Mouse (Mus musculus) CH12.LX (cell line): Measurements from ENCODE around the gene Cep170b. TPM values are rescaled to one million over a fixed set of nuclear protein-coding genes. Genes with fewer than 3 reads are reported as not detected.
A peak's percentile ranks its signal among the peaks of the same experiment; 100 is the strongest.

Experiments used
- DNase-seq: peaks from one replicate; pipeline ENCODE4 v3.0.0-alpha.2; 2013; ENCODE audit errors: extremely low read depth
- H3K27ac ChIP-seq: 2 replicates; pipeline ENCODE4 v1.5.1; 2012; ENCODE audit warnings: low read depth, mild to moderate bottlenecking, control low read depth, moderate library complexity; ENCODE audit not compliant: insufficient read depth
- H3K27me3 ChIP-seq: replicated peaks from 2 replicates; pipeline ENCODE3; 2012; ENCODE audit warnings: inconsistent platforms
- H3K36me3 ChIP-seq, 2 experiments: replicated peaks in 1 of 2; 2 replicates each; pipeline versions ENCODE3 to v1.6.1; 2012; ENCODE audit warnings: inconsistent platforms in 1 of 2, low read length in 1 of 2, mild to moderate bottlenecking in 1 of 2, mixed read lengths in 1 of 2, moderate library complexity in 1 of 2; ENCODE audit not compliant: control insufficient read depth in 1 of 2, insufficient read depth in 1 of 2
- H3K4me1 ChIP-seq, 2 experiments: 2 replicates each; pipeline ENCODE4 v1.6.1; 2012; ENCODE audit warnings: inconsistent platforms in 1 of 2, moderate library complexity in 1 of 2; ENCODE audit not compliant: insufficient read depth in 2 of 2, control insufficient read depth in 1 of 2
- H3K4me2 ChIP-seq: 2 replicates; pipeline ENCODE4 v1.6.1; 2012; ENCODE audit warnings: low read depth, mild to moderate bottlenecking, control low read depth; ENCODE audit not compliant: poor library complexity, insufficient read depth, severe bottlenecking
- H3K4me3 ChIP-seq, 3 experiments: fragments of 150-350 bp in 1 of 3; sonication (generic) in 1 of 3; replicated peaks in 1 of 3; 2 replicates each; pipeline versions ENCODE3 to v1.5.1; 2011 to 2012; ENCODE audit warnings: low read depth in 2 of 3, low read length in 2 of 3, mild to moderate bottlenecking in 2 of 3, moderate library complexity in 2 of 3, control low read depth in 1 of 3, improper control_type of control experiment in 1 of 3, inconsistent platforms in 1 of 3, mixed read lengths in 1 of 3; ENCODE audit not compliant: poor library complexity in 1 of 3
- H3K79me2 ChIP-seq: replicated peaks from 2 replicates; pipeline ENCODE4 v1.6.1; 2012; ENCODE audit warnings: mild to moderate bottlenecking, moderate library complexity; ENCODE audit not compliant: control insufficient read depth, poor library complexity, insufficient read depth, severe bottlenecking; ENCODE audit errors: extremely low read depth
- H3K9ac ChIP-seq: 2 replicates; pipeline ENCODE4 v1.6.1; 2012; ENCODE audit warnings: low read depth, mild to moderate bottlenecking, control low read depth, moderate library complexity; ENCODE audit not compliant: insufficient read depth
- H3K9me3 ChIP-seq: replicated peaks from 2 replicates; pipeline ENCODE3; 2012; ENCODE audit warnings: low read length, inconsistent platforms, mixed read lengths
- CHD2 ChIP-seq: IDR thresholded peaks from 2 replicates; pipeline ENCODE4 v1.6.1; 2011; ENCODE audit warnings: low read length, improper control_type of control experiment
- CTCF ChIP-seq, 2 experiments: IDR thresholded peaks in 1 of 2; conservative IDR thresholded peaks in 1 of 2; 2 replicates each; pipeline ENCODE4 v1.5.1; 2011 to 2012; ENCODE audit warnings: low read depth in 2 of 2, low read length in 2 of 2, improper control_type of control experiment in 1 of 2, inconsistent platforms in 1 of 2, mild to moderate bottlenecking in 1 of 2, moderate library complexity in 1 of 2
- EP300 ChIP-seq: IDR thresholded peaks from 2 replicates; pipeline ENCODE4 v1.6.1; 2011; ENCODE audit warnings: low read length, improper control_type of control experiment
- IRF4 ChIP-seq: IDR thresholded peaks from 2 replicates; pipeline ENCODE4 v1.6.1; 2014; ENCODE audit warnings: low read depth, mild to moderate bottlenecking, inconsistent platforms, low read length, improper control_type of control experiment
- JUN ChIP-seq: IDR thresholded peaks from 2 replicates; pipeline ENCODE4 v1.6.1; 2011; ENCODE audit warnings: low read depth, mild to moderate bottlenecking, low read length, improper control_type of control experiment, moderate library complexity; ENCODE audit not compliant: insufficient read depth
- MEF2A ChIP-seq: IDR thresholded peaks from 2 replicates; pipeline ENCODE4 v1.6.1; 2014; ENCODE audit warnings: low read depth, mild to moderate bottlenecking, inconsistent platforms, low read length, improper control_type of control experiment, borderline replicate concordance
- MYC ChIP-seq: IDR thresholded peaks from 2 replicates; pipeline ENCODE4 v1.6.1; 2011; ENCODE audit warnings: low read depth, mild to moderate bottlenecking, improper control_type of control experiment, low read length
- NRF1 ChIP-seq: IDR thresholded peaks from 2 replicates; pipeline ENCODE4 v1.6.1; 2014; ENCODE audit warnings: low read depth, mild to moderate bottlenecking, inconsistent platforms, low read length, improper control_type of control experiment, moderate library complexity
- SIN3A ChIP-seq: IDR thresholded peaks from 2 replicates; pipeline ENCODE4 v1.6.1; 2012; ENCODE audit warnings: low read length, improper control_type of control experiment, inconsistent platforms
- SMC3 ChIP-seq: IDR thresholded peaks from 2 replicates; pipeline ENCODE4 v1.6.1; 2011; ENCODE audit warnings: low read depth, low read length, improper control_type of control experiment
- TCF12 ChIP-seq: IDR thresholded peaks from 2 replicates; pipeline ENCODE4 v1.6.1; 2014; ENCODE audit warnings: low read depth, mild to moderate bottlenecking, inconsistent platforms, low read length, improper control_type of control experiment
- ZC3H11A ChIP-seq: IDR thresholded peaks from 2 replicates; pipeline ENCODE4 v1.6.1; 2012; ENCODE audit warnings: low read depth, mild to moderate bottlenecking, inconsistent platforms, low read length, improper control_type of control experiment
- ZMIZ1 ChIP-seq: IDR thresholded peaks from 2 replicates; pipeline ENCODE4 v1.6.1; 2012; ENCODE audit warnings: low read depth, mild to moderate bottlenecking, inconsistent platforms, low read length, improper control_type of control experiment
- dilution Hi-C: fragments of 300-500 bp; cut with MboI; formaldehyde crosslinking; loops from 2 replicates; pipeline ENCODE4 v1.14.3; 2020; ENCODE audit warnings: low sequenced_read_pairs; ENCODE audit not compliant: extremely low pct_unique_long_range_greater_than_20kb, extremely low pct_ligation_motif_present
- in situ Hi-C: fragments of 300-500 bp; cut with MboI; formaldehyde crosslinking; loops from 3 replicates; pipeline ENCODE4 v1.14.3; 2019; ENCODE audit warnings: low sequenced_read_pairs, low pct_ligation_motif_present, low pct_unique_long_range_greater_than_20kb, mixed read lengths
- polyA plus RNA-seq: library from polyadenylated mRNA; unstranded; fragments of >175 nt; gene quantifications from 2 replicates; pipeline ENCODE4 v1.2.1, GENCODE M21; 2012; ENCODE audit warnings: low read depth; ENCODE audit not compliant: insufficient read length
- total RNA-seq, 2 experiments: library from RNA; depleted of rRNA; stranded (reverse); fragments of 300-350 nt in 1 of 2; fragments of >200 nt in 1 of 2; gene quantifications; 2 replicates each; pipeline ENCODE4 v1.2.3; 2012 to 2014

Cep170b gene
- total and polyA plus RNA-seq, 3 experiments, result 39.1 to 63.1 (median 48.1) TPM

DNA sequence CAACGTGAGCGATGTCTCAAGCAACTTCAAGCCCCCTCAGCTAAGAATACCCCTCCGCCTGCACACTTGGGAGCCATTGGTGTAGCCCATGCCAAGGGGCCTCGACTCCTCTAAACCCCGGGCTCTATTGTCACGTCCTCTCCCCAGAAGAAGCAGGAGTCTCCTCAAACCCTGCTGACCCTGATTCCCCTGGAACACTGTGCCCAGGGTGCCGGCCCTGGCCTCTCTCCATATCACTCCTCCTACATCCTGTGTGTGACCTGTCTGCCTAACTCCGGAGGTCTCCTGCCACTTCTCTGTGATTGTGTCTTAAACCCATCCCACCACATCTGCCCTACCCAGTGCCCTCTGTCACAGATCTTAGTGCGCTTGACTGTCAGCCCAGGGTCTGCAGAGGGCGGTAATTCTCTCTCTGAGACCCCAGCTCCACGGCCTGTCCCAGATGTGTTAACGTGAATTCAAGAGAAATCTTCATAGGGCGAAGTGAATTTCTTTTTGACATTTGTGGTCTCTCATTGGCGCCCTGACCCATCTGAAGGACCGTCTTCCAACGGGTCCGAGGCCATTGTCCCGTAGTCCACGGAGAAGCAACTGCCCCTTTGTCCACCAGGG lies 42.2 kb upstream of the Cep170b start:
- Histone ChIP-seq H3K36me3 (no peaks in the 10 kb centered on the region), H3K4me1 (peaks cover 11 to 23% of the 10 kb centered on the region in 2 experiments), H3K4me3 (peak overlapping the region in 1 of 3 experiments; percentile 78), H3K27me3 (peaks cover 70% of the 10 kb centered on the region), H3K9me3 (peaks cover 3% of the 10 kb centered on the region), H3K27ac (no peak overlapping the region), H3K4me2 (peak overlapping the region; percentile 81), H3K9ac (no peak overlapping the region), H3K79me2 (peaks cover 8% of the 10 kb centered on the region)
- in situ Hi-C loops, result no loop called here
- dilution Hi-C loops, result no loop called here
- TF ChIP-seq MEF2A (no peak), EP300 (no peak), JUN (no peak)
- DNase-seq, result no peak

GRCm38 (mm10) chr12:112678555-112679026 lies 41.7 kb upstream of the Cep170b start, which contains the start of gene Zbtb42:
Zbtb42 (plus strand) TSS chr12:112678828.
- no peak for DNase-seq
- H3K27ac ChIP-seq, result no peak within 1 kb of the TSS

DNA sequence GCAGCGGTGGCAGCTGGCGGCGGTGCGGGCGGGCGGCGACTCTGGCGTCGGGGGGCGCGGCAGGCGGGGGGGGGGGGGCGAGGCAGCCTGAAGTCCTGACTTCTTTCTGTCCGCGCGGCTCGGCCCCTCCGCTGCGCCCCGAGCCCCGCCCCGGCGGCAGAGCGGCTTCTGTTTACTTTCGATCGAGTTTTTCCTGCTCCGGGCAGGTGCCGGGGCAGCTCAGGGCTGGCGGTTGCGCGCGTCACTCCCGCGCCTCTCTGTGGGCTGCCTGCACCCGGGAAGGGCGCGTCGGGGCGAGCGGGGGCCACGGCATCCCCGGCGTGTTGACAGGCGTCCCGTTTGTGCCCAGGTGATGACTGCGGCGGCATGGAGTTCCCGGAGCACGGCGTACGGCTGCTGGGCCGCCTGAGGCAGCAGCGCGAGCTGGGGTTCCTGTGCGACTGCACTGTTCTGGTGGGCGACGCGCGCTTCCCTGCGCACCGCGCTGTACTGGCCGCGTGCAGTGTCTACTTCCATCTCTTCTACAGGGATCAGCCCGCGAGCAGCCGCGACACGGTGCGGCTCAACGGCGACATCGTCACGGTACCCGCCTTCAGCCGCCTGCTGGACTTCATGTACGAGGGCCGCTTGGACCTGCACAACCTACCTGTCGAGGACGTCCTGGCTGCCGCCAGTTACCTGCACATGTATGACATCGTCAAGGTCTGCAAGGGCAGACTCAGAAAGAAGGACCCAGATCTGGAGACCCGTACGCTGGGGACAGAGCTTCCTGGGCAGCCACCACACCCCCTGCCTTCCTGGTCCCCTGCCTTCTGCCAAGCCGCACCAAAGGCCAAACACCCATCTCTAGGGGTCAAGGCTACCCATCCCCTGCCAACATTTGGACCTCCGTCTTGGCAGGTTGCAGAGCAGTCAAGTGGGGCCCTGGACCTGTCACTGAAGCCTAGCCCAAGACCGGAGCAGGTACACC lies 40.9 kb upstream of the Cep170b start:
- peak; percentile 64 for TF ChIP-seq NRF1
- TF ChIP-seq SMC3, result no peak
- no peak for TF ChIP-seq ZC3H11A
- in situ Hi-C loops, result no loop called here
- H3K9ac ChIP-seq, result peak overlapping the region; percentile 21
- no peak overlapping the region for H3K27ac ChIP-seq
- H3K79me2 ChIP-seq, result no peaks in the 10 kb centered on the region
- peak overlapping the region; percentile 23 to 78 (median 45) for H3K4me3 ChIP-seq
- peaks cover 81% of the 10 kb centered on the region for H3K27me3 ChIP-seq
- no peak for DNase-seq
- peaks cover 11 to 21% of the 10 kb centered on the region in 2 experiments for H3K4me1 ChIP-seq
- H3K36me3 ChIP-seq, result no peaks in the 10 kb centered on the region
- dilution Hi-C loops, result no loop called here
- H3K9me3 ChIP-seq, result peaks cover 3% of the 10 kb centered on the region
- H3K4me2 ChIP-seq, result peak overlapping the region; percentile 81

More at GRCm38 (mm10) chr12:112678555-112679026, 41.7 kb upstream of the Cep170b start, which contains the start of gene Zbtb42:
- Histone ChIP-seq H3K4me3 (peak within 1 kb of the TSS; percentile 23 to 78 (median 45)), H3K4me2 (peak within 1 kb of the TSS; percentile 81), H3K4me1 (peaks cover 11 to 21% of the 10 kb centered on the region in 2 experiments), H3K79me2 (peaks cover 2% of the 10 kb centered on the region; the same call in 1 of the 2 replicates), H3K27me3 (peaks cover 76% of the 10 kb centered on the region), H3K36me3 (no peaks in the 10 kb centered on the region), H3K9ac (peak within 1 kb of the TSS; percentile 21), H3K9me3 (peaks cover 3% of the 10 kb centered on the region)
- dilution Hi-C loops, result no loop called here
- TF ChIP-seq ZC3H11A (no peak), ZMIZ1 (no peak), CHD2 (no peak), MYC (no peak), CTCF (conservative IDR thresholded peaks at IDR 0.05 in 1 of 2, IDR thresholded peaks at IDR 0.05 in 1 of 2; ENCODE audit: low read depth in 2 of 2, low read length in 2 of 2) (no peak), TCF12 (no peak), IRF4 (no peak), SIN3A (no peak)
- in situ Hi-C loops, result no loop called here
